Mouse (Mus musculus): Measurements from ENCODE around the gene Gm3543. TPM values are rescaled to one million over a fixed set of nuclear protein-coding genes. Genes with fewer than 3 reads are reported as not detected.
"Not testable (repeated sequence)": the region's sequence is repeated elsewhere in the genome, so short reads cannot be mapped to it uniquely, and the experiment has no call there.

The Gm3543 gene
- total RNA-seq (2021) = 1 to 10 TPM in 1 of 2 experiments, under 1 TPM in 1; 0.57 to 1.3 TPM

- DNase-seq (ENCODE audit: low spot score in 2 of 2); intact Hi-C loops (cut with DNase I): not testable (repeated sequence)
Measured at GRCm38 (mm10) chr14:41983225-41983624, at the start of gene Gm3543. Gm3543 (minus strand) TSS chr14:41983325.

GRCm38 (mm10) chr14:41968596-41968995 is 14.5 kb downstream of the Gm3543 start:
- DNase-seq (ENCODE audit: low spot score in 2 of 2); intact Hi-C loops (cut with DNase I): not testable (repeated sequence)

DNA sequence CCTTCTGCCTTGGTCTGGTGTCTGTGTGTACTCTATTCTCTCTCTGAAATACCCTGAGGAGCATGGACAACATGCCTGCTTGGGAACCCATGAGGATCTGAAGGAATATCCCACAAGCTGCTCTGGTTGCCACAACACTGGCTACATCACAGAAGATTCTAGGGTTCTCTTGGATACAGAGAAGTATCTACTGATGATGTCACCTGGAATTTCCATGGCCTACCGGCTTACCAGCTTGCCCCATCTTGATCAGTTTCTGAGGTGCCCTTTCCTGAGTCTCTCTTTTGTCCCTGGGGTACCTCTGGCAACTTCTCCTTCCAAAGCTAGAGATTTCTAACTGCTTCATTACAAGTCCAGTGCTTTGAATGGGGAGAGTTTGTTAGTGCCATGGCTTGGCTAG is 15.3 kb downstream of the Gm3543 start, which contains the start of gene Gm6401:
Gene Gm6401 (minus strand): TSS at position 101 of the 400 bp plus-strand sequence.
- DNase-seq (ENCODE audit: low spot score in 2 of 2); intact Hi-C loops (cut with DNase I): not testable (repeated sequence)

DNA sequence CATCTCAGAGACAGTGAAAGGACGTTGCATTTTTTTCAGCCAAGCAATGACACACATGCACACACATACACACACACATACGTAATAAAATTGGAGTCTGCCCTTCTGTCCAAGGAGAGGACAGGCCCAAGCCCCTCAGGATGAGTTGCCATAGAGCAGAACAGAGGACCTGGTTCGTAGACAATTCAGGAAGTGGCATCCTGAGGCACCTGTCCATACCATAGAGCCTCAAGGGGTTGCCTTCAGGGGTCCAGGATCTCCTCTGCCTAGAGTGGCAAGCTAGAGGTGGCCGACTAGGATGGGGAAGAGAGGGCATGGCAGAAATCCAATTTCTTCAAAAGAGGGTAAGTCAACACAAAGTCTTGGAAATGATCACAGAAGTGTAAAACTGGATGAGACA is 19.0 kb downstream of the Gm3543 start:
- intact Hi-C loops (cut with DNase I); DNase-seq (ENCODE audit: low spot score in 2 of 2): not testable (repeated sequence)

DNA sequence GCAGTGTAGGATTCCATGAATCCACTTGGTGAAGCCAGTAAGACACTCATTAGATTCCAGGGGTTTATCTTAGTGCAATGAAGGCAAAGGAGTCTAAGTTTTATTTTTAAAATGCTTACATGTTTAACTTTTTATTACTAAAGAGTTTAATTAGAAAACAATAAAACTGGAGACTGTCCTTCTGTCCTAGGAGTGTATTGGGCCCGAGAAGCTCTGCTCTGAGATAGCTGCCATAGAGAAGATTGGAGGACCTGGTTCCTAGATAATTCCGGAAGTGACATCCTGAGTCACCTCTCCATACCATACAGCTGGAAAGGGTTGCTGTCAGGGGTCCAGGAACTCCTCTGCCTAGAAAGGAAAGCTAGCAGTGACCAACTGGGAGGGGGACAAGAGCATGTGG is 39.4 kb downstream of the Gm3543 start, which contains the start of gene 1700024B05Rik:
Gene 1700024B05Rik (plus strand): TSS at position 301 of the 400 bp plus-strand sequence.
- intact Hi-C loops (cut with DNase I) = not testable (repeated sequence)

More for the DNA sequence above, 39.4 kb downstream of the Gm3543 start, which contains the start of gene 1700024B05Rik:
- not testable (repeated sequence) for DNase-seq (ENCODE audit: low spot score in 2 of 2)

Other genes starting within 250 kb of the Gm3543 start
- not detected for gene Gm7929, start 232.7 kb downstream of the Gm3543 start, total RNA-seq (2021)
- not detected for gene Gm47189, start 210.9 kb downstream of the Gm3543 start, total RNA-seq (2021)
- not detected for gene Gm7980, start 76.0 kb downstream of the Gm3543 start, total RNA-seq (2021)
- not detected for gene 1700049E17Rik1, start 58.4 kb downstream of the Gm3543 start, total RNA-seq (2021)
- gene 1700024B05Rik, start 39.3 kb downstream of the Gm3543 start, total RNA-seq (2021) = not detected
- not detected for gene Gm6401, start 15.4 kb downstream of the Gm3543 start, total RNA-seq (2021)
- not detected for gene Gm7951, start 134.0 kb upstream of the Gm3543 start, total RNA-seq (2021)
- not detected for gene Gm17027, start 179.3 kb upstream of the Gm3543 start, total RNA-seq (2021)
- 1 to 10 TPM; 1.9 to 2.5 TPM for gene Gm3573, start 207.5 kb upstream of the Gm3543 start, total RNA-seq (2021)

All from left cerebral cortex, postnatal 25 days (tissue).